Mouse (Mus musculus): ENCODE measurements around the gene Micall2. TPM values are rescaled to one million over a fixed set of nuclear protein-coding genes. Genes with fewer than 3 reads are reported as not detected.

Gene Micall2
- total and polyA plus RNA-seq, 3 experiments, result 5.4 to 17.6 TPM; not detected in 1

DNA sequence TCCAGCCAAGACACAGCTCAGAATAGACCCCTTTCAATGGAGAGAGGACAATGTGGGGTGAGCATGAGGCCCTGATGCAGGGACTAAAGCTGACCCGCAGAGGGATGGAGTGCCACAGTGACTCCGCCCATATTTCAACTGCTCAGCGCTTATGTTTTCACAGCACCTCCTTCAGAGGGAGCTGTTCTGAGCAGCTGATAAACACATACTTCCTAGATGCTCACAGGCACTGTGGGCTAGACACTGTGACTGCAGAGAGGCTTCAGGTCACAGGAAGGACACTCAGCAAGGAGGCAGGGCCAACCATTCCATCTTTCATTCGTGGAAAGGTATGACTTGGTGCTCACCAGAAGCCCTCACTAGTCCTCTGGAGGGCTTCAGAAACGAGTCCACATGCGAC, 13.4 kb downstream of the Micall2 start:
- H3K36me3 ChIP-seq (ENCODE audit: control insufficient read depth in 1 of 2, insufficient read depth in 2 of 2, low read length in 2 of 2), result peaks cover 0 to 7% of the 10 kb centered on the region in 2 experiments; a peak in 2 of 4 replicates
- peak; percentile 42 for DNase-seq (ENCODE audit: low read depth, low spot score)
- H3K27me3 ChIP-seq (ENCODE audit: control insufficient read depth in 1 of 2, insufficient read depth in 2 of 2, low read length in 2 of 2), result no peaks in the 10 kb centered on the region
- no peaks in the 10 kb centered on the region for H3K9me3 ChIP-seq (replicated peaks; ENCODE audit: insufficient read depth, low read length)
- no peak overlapping the region for H3K9ac ChIP-seq (ENCODE audit: control insufficient read depth, low read depth, low read length, poor library complexity, severe bottlenecking)
- H3K4me1 ChIP-seq (ENCODE audit: control insufficient read depth in 1 of 2, insufficient read depth in 2 of 2, low read length in 2 of 2), result peaks cover 0 to 21% of the 10 kb centered on the region in 2 experiments; a peak in 2 of 4 replicates
- no peaks in the 10 kb centered on the region for H3K79me2 ChIP-seq (ENCODE audit: control insufficient read depth, insufficient read depth, low read length, poor library complexity)
- H3K27ac ChIP-seq (ENCODE audit: control insufficient read depth, low read depth, low read length), result no peak overlapping the region
- no peak for TF ChIP-seq MEF2A (IDR thresholded peaks at IDR 0.05; ENCODE audit: extremely low read depth, insufficient replicate concordance, low read depth, low read length, poor library complexity, severe bottlenecking)
- TF ChIP-seq CHD2 (IDR thresholded peaks at IDR 0.05; ENCODE audit: low read length), result no peak
- peak; percentile 36 for TF ChIP-seq SMC3 (IDR thresholded peaks at IDR 0.05; ENCODE audit: low read depth, low read length)
- no peak for TF ChIP-seq KAT2A (conservative IDR thresholded peaks at IDR 0.05; ENCODE audit: low read depth, low read length)
- TF ChIP-seq SIN3A (IDR thresholded peaks at IDR 0.05; ENCODE audit: low read length), result no peak
- TF ChIP-seq CTCF (IDR thresholded peaks at IDR 0.05 in 2 of 3, conservative IDR thresholded peaks at IDR 0.05 in 1 of 3; ENCODE audit: control insufficient read depth in 1 of 3, insufficient read depth in 1 of 3, low read depth in 2 of 3, low read length in 3 of 3, poor library complexity in 1 of 3, severe bottlenecking in 1 of 3), result peak in 1 of 3 experiments; percentile 45; a peak in 2 of 6 replicates
- no peak overlapping the region for H3K4me3 ChIP-seq (ENCODE audit: control insufficient read depth in 1 of 2, insufficient read depth in 1 of 2, low read depth in 2 of 2, low read length in 2 of 2)

DNA sequence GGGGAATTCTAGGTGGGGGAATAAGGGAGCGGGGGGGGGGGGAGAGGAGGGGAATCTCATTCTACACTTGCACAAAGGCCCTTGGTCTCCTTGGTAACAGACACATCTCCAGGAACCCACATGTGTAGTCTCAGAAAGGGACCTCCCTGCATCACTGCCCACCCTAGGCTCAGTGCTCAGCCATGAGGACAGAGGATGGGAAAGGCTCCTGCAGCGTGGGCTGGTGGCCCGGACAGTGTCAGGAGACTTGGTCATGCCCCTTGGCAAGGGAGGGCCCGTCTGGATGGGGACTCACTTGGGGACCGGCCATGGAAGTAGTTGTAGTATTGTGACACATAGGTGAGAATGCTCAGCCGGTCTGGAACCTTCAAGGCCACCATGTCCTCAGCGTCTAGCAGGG, 17.2 kb downstream of the Micall2 start:
- Histone ChIP-seq H3K4me1 (ENCODE audit: control insufficient read depth in 1 of 2, insufficient read depth in 2 of 2, low read length in 2 of 2) (0 out of 4 replicates have a peak, but pooled peaks cover 0 to 4% of the 10 kb centered on the region in 2 experiments), H3K9me3 (replicated peaks; ENCODE audit: insufficient read depth, low read length) (no peaks in the 10 kb centered on the region), H3K36me3 (ENCODE audit: control insufficient read depth in 1 of 2, insufficient read depth in 2 of 2, low read length in 2 of 2) (no peaks in the 10 kb centered on the region), H3K79me2 (ENCODE audit: control insufficient read depth, insufficient read depth, low read length, poor library complexity) (no peaks in the 10 kb centered on the region), H3K27ac (ENCODE audit: control insufficient read depth, low read depth, low read length) (no peak overlapping the region), H3K9ac (ENCODE audit: control insufficient read depth, low read depth, low read length, poor library complexity, severe bottlenecking) (no peak overlapping the region), H3K27me3 (ENCODE audit: control insufficient read depth in 1 of 2, insufficient read depth in 2 of 2, low read length in 2 of 2) (no peaks in the 10 kb centered on the region), H3K4me3 (ENCODE audit: control insufficient read depth in 1 of 2, insufficient read depth in 1 of 2, low read depth in 2 of 2, low read length in 2 of 2) (no peak overlapping the region)
- TF ChIP-seq MYB (IDR thresholded peaks at IDR 0.05; ENCODE audit: low read depth, low read length), result no peak
- no peak for TF ChIP-seq ZMIZ1 (IDR thresholded peaks at IDR 0.05; ENCODE audit: low read depth, low read length)
- no peak for TF ChIP-seq TAL1 (IDR thresholded peaks at IDR 0.05; ENCODE audit: low read length)
- TF ChIP-seq POLR2A (IDR thresholded peaks at IDR 0.05; ENCODE audit: control insufficient read depth in 1 of 2, insufficient read depth in 1 of 2, low read depth in 1 of 2, low read length in 2 of 2, poor library complexity in 1 of 2), result no peak
- no peak for TF ChIP-seq POLR2AphosphoS5 (IDR thresholded peaks at IDR 0.05; ENCODE audit: borderline replicate concordance, low read depth, low read length)
- no peak for TF ChIP-seq EP300 (IDR thresholded peaks at IDR 0.05; ENCODE audit: low read depth in 1 of 2, low read length in 2 of 2)
- TF ChIP-seq MYC (IDR thresholded peaks at IDR 0.05; ENCODE audit: low read depth, low read length), result no peak
- TF ChIP-seq JUND (IDR thresholded peaks at IDR 0.05; ENCODE audit: low read depth, low read length), result no peak
- TF ChIP-seq MEF2A (IDR thresholded peaks at IDR 0.05; ENCODE audit: extremely low read depth, insufficient replicate concordance, low read depth, low read length, poor library complexity, severe bottlenecking), result no peak
- no peak for TF ChIP-seq GATA1 (IDR thresholded peaks at IDR 0.05; ENCODE audit: low read depth, low read length)
- TF ChIP-seq SMC3 (IDR thresholded peaks at IDR 0.05; ENCODE audit: low read depth, low read length), result no peak
- TF ChIP-seq CTCF (IDR thresholded peaks at IDR 0.05 in 2 of 3, conservative IDR thresholded peaks at IDR 0.05 in 1 of 3; ENCODE audit: control insufficient read depth in 1 of 3, insufficient read depth in 1 of 3, low read depth in 2 of 3, low read length in 3 of 3, poor library complexity in 1 of 3, severe bottlenecking in 1 of 3), result no peak
- TF ChIP-seq RCOR1 (IDR thresholded peaks at IDR 0.05; ENCODE audit: low read depth, low read length), result no peak
- TF ChIP-seq TCF12 (IDR thresholded peaks at IDR 0.05; ENCODE audit: low read depth, low read length), result no peak
- no peak for TF ChIP-seq GABPA (IDR thresholded peaks at IDR 0.05; ENCODE audit: low read depth, low read length)
- TF ChIP-seq UBTF (IDR thresholded peaks at IDR 0.05; ENCODE audit: borderline replicate concordance, insufficient read depth, low read depth, low read length), result no peak
- TF ChIP-seq CHD2 (IDR thresholded peaks at IDR 0.05; ENCODE audit: low read length), result no peak
- TF ChIP-seq MXI1 (IDR thresholded peaks at IDR 0.05; ENCODE audit: low read depth, low read length), result no peak
- no peak for TF ChIP-seq ETS1 (IDR thresholded peaks at IDR 0.05; ENCODE audit: low read depth, low read length)
- DNase-seq (ENCODE audit: low read depth, low spot score), result no peak

Measured in MEL (cell line).